Mouse (Mus musculus): Measurements from ENCODE around the gene Tacc3. TPM values are rescaled to one million over a fixed set of nuclear protein-coding genes. Genes with fewer than 3 reads are reported as not detected.

Gene Tacc3
- total and polyA plus RNA-seq, 2 experiments from 2014 or later, result 30.0 to 39.0 TPM

GRCm38 (mm10) chr5:33671659-33672058, 13.7 kb downstream of the Tacc3 start:
- WGBS, result 85% methylated on average over 5 of the region's 5 CpGs
- Histone ChIP-seq H3K27ac (no peak overlapping the region), H3K9ac (replicated peaks; ENCODE audit: low read length) (no peak overlapping the region), H3K4me1 (ENCODE audit: insufficient read depth, low read length) (no peaks in the 10 kb centered on the region), H3K9me3 (ENCODE audit: low read length) (no peaks in the 10 kb centered on the region), H3K4me2 (ENCODE audit: low read depth, low read length) (no peak overlapping the region), H3K4me3 (ENCODE audit: low read length) (no peak overlapping the region), H3K36me3 (ENCODE audit: insufficient read depth, low read length) (peaks cover 9% of the 10 kb centered on the region; the same call in 1 of the 2 replicates), H3K27me3 (ENCODE audit: insufficient read depth, low read length) (no peaks in the 10 kb centered on the region)
- ATAC-seq, result no peak
- DNase-seq (ENCODE audit: low spot score), result no peak
- no peak for TF ChIP-seq CTCF (IDR thresholded peaks at IDR 0.05; ENCODE audit: low read depth)

- Histone ChIP-seq H3K4me3 (ENCODE audit: low read length) (no peak overlapping the region), H3K9ac (replicated peaks; ENCODE audit: low read length) (no peak overlapping the region), H3K27me3 (ENCODE audit: insufficient read depth, low read length) (no peaks in the 10 kb centered on the region), H3K4me2 (ENCODE audit: low read depth, low read length) (no peak overlapping the region), H3K9me3 (ENCODE audit: low read length) (no peaks in the 10 kb centered on the region), H3K27ac (no peak overlapping the region), H3K4me1 (ENCODE audit: insufficient read depth, low read length) (no peaks in the 10 kb centered on the region), H3K36me3 (ENCODE audit: insufficient read depth, low read length) (0 out of 2 replicates have a peak, but pooled peaks cover 1% of the 10 kb centered on the region)
- DNase-seq (ENCODE audit: low spot score) (peak; percentile 81), ATAC-seq (peak; percentile 97)
- 32% methylated on average over 3 of the region's 3 CpGs for WGBS
- TF ChIP-seq CTCF (IDR thresholded peaks at IDR 0.05; ENCODE audit: low read depth), result no peak
These were observed 16.5 kb downstream of the Tacc3 start for GRCm38 (mm10) chr5:33674439-33674838.

GRCm38 (mm10) chr5:33675964-33676363, 18.0 kb downstream of the Tacc3 start:
- Histone ChIP-seq H3K4me2 (ENCODE audit: low read depth, low read length) (no peak overlapping the region), H3K4me3 (ENCODE audit: low read length) (no peak overlapping the region), H3K9ac (replicated peaks; ENCODE audit: low read length) (no peak overlapping the region), H3K9me3 (ENCODE audit: low read length) (no peaks in the 10 kb centered on the region), H3K36me3 (ENCODE audit: insufficient read depth, low read length) (no peaks in the 10 kb centered on the region), H3K27ac (no peak overlapping the region), H3K27me3 (ENCODE audit: insufficient read depth, low read length) (no peaks in the 10 kb centered on the region), H3K4me1 (ENCODE audit: insufficient read depth, low read length) (no peaks in the 10 kb centered on the region)
- WGBS, result 0% methylated on average over 1 of the region's 1 CpGs
- ATAC-seq (no peak), DNase-seq (ENCODE audit: low spot score) (peak; percentile 71)
- TF ChIP-seq CTCF (IDR thresholded peaks at IDR 0.05; ENCODE audit: low read depth), result peak; percentile 80

- H3K4me1 ChIP-seq (ENCODE audit: insufficient read depth, low read length), result no peaks in the 10 kb centered on the region
- no peak for ATAC-seq
- no peaks in the 10 kb centered on the region for H3K36me3 ChIP-seq (ENCODE audit: insufficient read depth, low read length)
- 89% methylated on average over 5 of the region's 5 CpGs for WGBS
- TF ChIP-seq CTCF (IDR thresholded peaks at IDR 0.05; ENCODE audit: low read depth), result no peak
- no peak overlapping the region for H3K4me3 ChIP-seq (ENCODE audit: low read length)
- no peak overlapping the region for H3K27ac ChIP-seq
- H3K9ac ChIP-seq (replicated peaks; ENCODE audit: low read length), result no peak overlapping the region
- H3K9me3 ChIP-seq (ENCODE audit: low read length), result no peaks in the 10 kb centered on the region
- DNase-seq (ENCODE audit: low spot score), result no peak
- H3K4me2 ChIP-seq (ENCODE audit: low read depth, low read length), result no peak overlapping the region
- no peaks in the 10 kb centered on the region for H3K27me3 ChIP-seq (ENCODE audit: insufficient read depth, low read length)
These were observed 20.3 kb downstream of the Tacc3 start for GRCm38 (mm10) chr5:33678244-33678643.

- DNase-seq (ENCODE audit: low spot score) (no peak), ATAC-seq (no peak)
- H3K4me3 ChIP-seq (ENCODE audit: low read length), result no peak overlapping the region
- no peak overlapping the region for H3K4me2 ChIP-seq (ENCODE audit: low read depth, low read length)
- no peaks in the 10 kb centered on the region for H3K36me3 ChIP-seq (ENCODE audit: insufficient read depth, low read length)
- H3K27ac ChIP-seq, result no peak overlapping the region
- H3K27me3 ChIP-seq (ENCODE audit: insufficient read depth, low read length), result 0 out of 2 replicates have a peak, but pooled peaks cover 3% of the 10 kb centered on the region
- H3K4me1 ChIP-seq (ENCODE audit: insufficient read depth, low read length), result no peaks in the 10 kb centered on the region
- 62% methylated on average over 3 of the region's 3 CpGs for whole genome bisulfite sequencing
- H3K9me3 ChIP-seq (ENCODE audit: low read length), result no peaks in the 10 kb centered on the region
- TF ChIP-seq CTCF (IDR thresholded peaks at IDR 0.05; ENCODE audit: low read depth), result no peak
- no peak overlapping the region for H3K9ac ChIP-seq (replicated peaks; ENCODE audit: low read length)
These were observed 23.1 kb downstream of the Tacc3 start for GRCm38 (mm10) chr5:33681044-33681443.

GRCm38 (mm10) chr5:33681611-33682388, 23.9 kb downstream of the Tacc3 start:
- 71% methylated on average over 15 of the region's 15 CpGs for WGBS
- no peaks in the 10 kb centered on the region for H3K9me3 ChIP-seq (ENCODE audit: low read length)
- no peak overlapping the region for H3K4me2 ChIP-seq (ENCODE audit: low read depth, low read length)
- H3K9ac ChIP-seq (replicated peaks; ENCODE audit: low read length), result no peak overlapping the region
- H3K4me1 ChIP-seq (ENCODE audit: insufficient read depth, low read length), result no peaks in the 10 kb centered on the region
- ATAC-seq (no peak), DNase-seq (ENCODE audit: low spot score) (peak; percentile 39)
- H3K27ac ChIP-seq, result no peak overlapping the region
- H3K27me3 ChIP-seq (ENCODE audit: insufficient read depth, low read length), result 0 out of 2 replicates have a peak, but pooled peaks cover 3% of the 10 kb centered on the region
- no peak overlapping the region for H3K4me3 ChIP-seq (ENCODE audit: low read length)
- H3K36me3 ChIP-seq (ENCODE audit: insufficient read depth, low read length), result no peaks in the 10 kb centered on the region
- 0 out of 2 replicates have a peak, but pooled peaks have one; percentile 19 for TF ChIP-seq CTCF (IDR thresholded peaks at IDR 0.05; ENCODE audit: low read depth)

- ATAC-seq, result no peak
- Histone ChIP-seq H3K4me3 (ENCODE audit: low read length) (no peak overlapping the region), H3K36me3 (ENCODE audit: insufficient read depth, low read length) (no peaks in the 10 kb centered on the region), H3K9me3 (ENCODE audit: low read length) (no peaks in the 10 kb centered on the region), H3K9ac (replicated peaks; ENCODE audit: low read length) (no peak overlapping the region), H3K27ac (no peak overlapping the region), H3K4me2 (ENCODE audit: low read depth, low read length) (no peak overlapping the region), H3K4me1 (ENCODE audit: insufficient read depth, low read length) (peaks cover under 1% of the 10 kb centered on the region; the same call in 1 of the 2 replicates), H3K27me3 (ENCODE audit: insufficient read depth, low read length) (0 out of 2 replicates have a peak, but pooled peaks cover 3% of the 10 kb centered on the region)
- no peak for TF ChIP-seq CTCF (IDR thresholded peaks at IDR 0.05; ENCODE audit: low read depth)
- no peak for DNase-seq (ENCODE audit: low spot score)
- WGBS, result 75% methylated on average over 4 of the region's 4 CpGs
These were observed 25.0 kb downstream of the Tacc3 start for GRCm38 (mm10) chr5:33682963-33683362.
